Mouse (Mus musculus) ES-E14 (cell line): ENCODE results near the gene Tenm2.

Source experiments
- CHD2 ChIP-seq: IDR thresholded peaks from 2 replicates; pipeline ENCODE4 v1.6.1; 2014; ENCODE audit warnings: mild to moderate bottlenecking, low read depth, low read length, inconsistent platforms
- HCFC1 ChIP-seq: IDR thresholded peaks from 2 replicates; pipeline ENCODE4 v1.6.1; 2012; ENCODE audit warnings: low read length, inconsistent platforms, borderline replicate concordance; ENCODE audit not compliant: insufficient read depth

DNA sequence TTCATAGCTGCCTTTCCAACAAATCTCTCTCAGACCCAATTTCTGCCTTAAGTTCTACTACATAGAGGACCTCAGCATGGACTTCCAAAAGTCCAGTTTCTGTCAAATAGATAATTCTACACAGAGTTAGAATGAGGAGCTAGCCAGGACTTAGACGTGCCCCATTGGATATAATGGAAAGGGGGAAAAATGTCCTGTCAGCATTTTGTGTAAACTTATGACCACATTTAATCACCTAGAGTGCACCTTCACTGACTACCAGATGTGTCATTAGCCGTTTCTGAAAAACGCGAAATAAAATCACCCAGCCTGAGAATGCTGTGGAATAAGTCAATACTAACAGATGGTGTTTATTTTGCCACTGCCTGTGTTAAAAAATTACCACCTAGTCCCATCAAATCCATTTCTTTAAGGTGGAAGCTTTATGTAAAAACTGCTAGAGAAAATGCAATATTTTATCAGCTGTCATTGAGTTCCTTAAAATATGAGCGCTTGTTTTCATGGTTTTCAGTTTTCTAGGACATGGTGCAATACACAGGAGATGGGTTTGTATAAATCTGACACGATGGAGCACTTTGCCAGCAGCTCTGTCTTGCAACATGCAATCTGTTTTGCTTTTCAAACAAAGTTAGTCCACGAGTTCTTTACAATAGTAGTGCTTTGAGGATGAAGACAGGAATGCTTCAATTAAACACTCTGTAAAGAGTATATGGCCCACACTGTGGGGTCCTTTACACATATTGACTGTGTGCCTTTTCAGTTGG lies 674.8 kb downstream of the Tenm2 start:
- TF ChIP-seq CHD2 = no peak
- TF ChIP-seq HCFC1 = no peak
